Mouse (Mus musculus) C2C12 (cell line): Measurements from ENCODE around the gene Lrrc23. TPM values are rescaled to one million over a fixed set of nuclear protein-coding genes. Genes with fewer than 3 reads are reported as not detected.
A peak's percentile ranks its signal among the peaks of the same experiment; 100 is the strongest.
"Not testable (repeated sequence)": the region's sequence is repeated elsewhere in the genome, so short reads cannot be mapped to it uniquely, and the experiment has no call there.

Source experiments
- H3K27me3 ChIP-seq: one replicate; pipeline ENCODE4 v1.6.1; 2011; ENCODE audit not compliant: control insufficient read depth, insufficient read depth, insufficient read length
- H3K36me3 ChIP-seq: one replicate; pipeline ENCODE4 v1.6.1; 2011; ENCODE audit not compliant: control insufficient read depth, insufficient read depth
- H3K4me3 ChIP-seq: one replicate; pipeline ENCODE4 v1.5.1; 2011; ENCODE audit warnings: mild to moderate bottlenecking, control low read depth; ENCODE audit not compliant: poor library complexity, insufficient read depth, severe bottlenecking
- H3K79me2 ChIP-seq: one replicate; pipeline ENCODE4 v1.6.1; 2011; ENCODE audit not compliant: control insufficient read depth, insufficient read depth
- H3K79me3 ChIP-seq: one replicate; pipeline ENCODE4 v1.6.1; 2011; ENCODE audit warnings: low read depth, control low read depth
- H3ac ChIP-seq: one replicate; pipeline ENCODE3; 2011; ENCODE audit warnings: low read depth; ENCODE audit not compliant: control insufficient read depth, insufficient read length
- CEBPB ChIP-seq: IDR thresholded peaks from one replicate; pipeline ENCODE4 v1.6.1; 2011; ENCODE audit warnings: low read depth, mild to moderate bottlenecking, control low read depth, moderate library complexity
- CTCF ChIP-seq: IDR thresholded peaks from one replicate; pipeline ENCODE4 v1.5.1; 2011; ENCODE audit not compliant: control insufficient read depth, insufficient read depth, insufficient read length
- FOSL1 ChIP-seq: IDR thresholded peaks from one replicate; pipeline ENCODE4 v1.8.0; 2011; ENCODE audit warnings: mild to moderate bottlenecking, low read length; ENCODE audit not compliant: poor library complexity, insufficient read depth, severe bottlenecking
- MAX ChIP-seq: IDR thresholded peaks from one replicate; pipeline ENCODE4 v1.6.1; 2011; ENCODE audit warnings: mild to moderate bottlenecking, control low read depth
- MYOD1 ChIP-seq: IDR thresholded peaks from one replicate; pipeline ENCODE4 v1.6.1; 2011; ENCODE audit warnings: low read depth; ENCODE audit not compliant: control insufficient read depth, insufficient read length
- MYOG ChIP-seq: IDR thresholded peaks from one replicate; pipeline ENCODE4 v1.6.1; 2011; ENCODE audit not compliant: control insufficient read depth, insufficient read length; ENCODE audit errors: extremely low read depth
- USF1 ChIP-seq: IDR thresholded peaks from one replicate; pipeline ENCODE4 v1.6.1; 2011; ENCODE audit warnings: low read depth, mild to moderate bottlenecking, control low read depth, moderate library complexity
- polyA plus RNA-seq: library from polyadenylated mRNA; unstranded; fragments of >200 nt; fragmentation: generic; extraction: Trizol; gene quantifications from one replicate; pipeline ENCODE4 v1.2.1, GENCODE M21; 2012; ENCODE audit warnings: missing spikeins

The Lrrc23 gene
- polyA plus RNA-seq, 1 experiment: 0.13 TPM

DNA sequence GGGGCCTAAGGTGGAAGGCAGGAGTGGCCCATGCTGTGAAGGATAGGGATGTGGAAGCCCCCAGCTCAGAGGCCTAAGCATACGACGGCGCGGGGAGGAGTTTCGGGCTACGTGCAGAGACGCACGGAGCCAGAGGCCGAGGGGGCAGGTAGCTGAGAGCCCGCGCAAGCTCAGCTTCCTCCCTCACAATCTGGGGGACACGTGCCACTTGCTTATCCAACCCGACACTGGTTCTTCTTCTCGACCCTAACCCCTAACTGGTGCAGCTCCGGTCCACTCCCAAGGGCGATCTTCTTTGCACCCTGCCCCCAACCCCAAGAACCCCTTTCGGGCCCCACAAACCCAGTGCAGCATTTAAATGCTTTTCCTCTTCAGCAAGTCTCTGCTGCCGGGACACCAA is 34.0 kb upstream of the Lrrc23 start:
- Histone ChIP-seq H3K79me3 (peaks cover 31% of the 10 kb centered on the region), H3ac (peak overlapping the region; percentile 86), H3K27me3 (no peaks in the 10 kb centered on the region), H3K79me2 (peaks cover 38% of the 10 kb centered on the region), H3K36me3 (peaks cover 64% of the 10 kb centered on the region), H3K4me3 (peak overlapping the region; percentile 94)
- no peak for TF ChIP-seq CTCF
- no peak for TF ChIP-seq CEBPB
- TF ChIP-seq USF1: peak; percentile 28
- TF ChIP-seq MAX: peak; percentile 17
- no peak for TF ChIP-seq FOSL1
- TF ChIP-seq MYOG: no peak
- TF ChIP-seq MYOD1: no peak

DNA sequence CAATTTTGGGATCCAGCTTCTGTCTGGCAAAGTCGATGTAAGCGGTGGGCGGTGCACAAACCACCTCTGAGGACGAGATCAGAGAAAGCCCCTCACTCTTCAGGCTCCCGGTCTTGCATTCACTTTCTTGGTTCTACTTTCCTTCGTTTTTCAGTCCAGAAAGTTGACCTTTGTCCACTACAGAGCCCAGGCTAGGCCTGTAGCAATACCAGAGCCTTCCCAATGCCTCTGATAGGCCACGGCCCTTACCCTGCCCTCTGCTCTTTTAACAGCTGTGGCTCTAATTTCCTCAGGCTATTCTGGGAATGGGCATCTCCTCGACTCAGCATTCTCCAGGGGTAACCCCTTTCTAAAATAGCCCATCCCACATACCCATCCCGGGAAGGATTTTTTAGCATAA is 33.3 kb upstream of the Lrrc23 start:
- Histone ChIP-seq H3K79me2 (peaks cover 38% of the 10 kb centered on the region), H3K36me3 (peaks cover 58% of the 10 kb centered on the region), H3K79me3 (peaks cover 31% of the 10 kb centered on the region), H3K27me3 (no peaks in the 10 kb centered on the region), H3ac (peak overlapping the region; percentile 86), H3K4me3 (peak overlapping the region; percentile 94)
- TF ChIP-seq FOSL1 (no peak), USF1 (no peak), MYOG (no peak), MYOD1 (no peak)

DNA sequence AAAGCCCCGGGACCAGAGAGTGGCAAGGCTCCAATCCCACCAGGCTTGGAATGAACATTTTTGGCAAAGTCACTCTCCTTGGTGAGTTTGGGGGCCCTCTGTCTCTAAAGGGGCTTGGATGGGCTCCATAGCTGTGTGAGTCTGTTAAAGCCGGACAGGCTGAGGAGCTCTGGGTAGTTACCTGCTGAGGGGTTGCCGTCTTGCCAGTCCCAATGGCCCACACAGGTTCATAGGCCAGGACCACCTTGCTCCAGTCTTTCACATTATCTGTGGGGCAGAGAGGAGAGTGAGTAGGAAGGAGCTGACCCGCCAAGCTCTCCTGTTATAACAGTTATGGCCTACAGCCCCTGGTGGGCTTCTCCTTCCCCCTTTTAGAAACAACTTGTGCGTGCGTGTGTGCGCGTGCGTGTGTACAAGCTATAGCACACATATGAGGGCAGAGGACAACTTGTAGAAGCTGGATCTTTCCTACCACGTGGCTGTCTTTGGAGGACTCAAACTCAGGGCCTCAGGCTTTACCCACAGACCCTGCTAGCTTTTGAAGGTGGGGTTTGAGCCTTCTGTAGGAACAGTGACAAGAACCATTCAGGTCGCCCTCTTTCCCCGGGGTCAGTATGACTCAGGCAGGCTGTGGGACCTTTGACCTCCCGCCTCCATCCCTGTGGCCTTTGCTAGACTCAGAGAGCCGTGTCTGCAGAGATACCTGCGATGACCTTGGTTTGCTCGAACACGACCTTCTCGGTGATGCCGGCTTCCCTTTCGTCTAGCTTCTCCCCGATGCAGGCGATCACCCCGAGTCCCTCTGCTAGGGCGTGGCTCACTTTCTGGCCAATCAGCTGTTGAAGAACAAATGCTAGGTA is 32.4 kb upstream of the Lrrc23 start:
- H3ac ChIP-seq: no peak overlapping the region
- peaks cover 38% of the 10 kb centered on the region for H3K79me2 ChIP-seq
- H3K79me3 ChIP-seq: peaks cover 31% of the 10 kb centered on the region
- H3K27me3 ChIP-seq: no peaks in the 10 kb centered on the region
- H3K4me3 ChIP-seq: peak overlapping the region; percentile 94
- peaks cover 48% of the 10 kb centered on the region for H3K36me3 ChIP-seq
- TF ChIP-seq MYOG: no peak
- TF ChIP-seq FOSL1: no peak
- TF ChIP-seq MAX: no peak
- TF ChIP-seq CEBPB: no peak
- no peak for TF ChIP-seq CTCF
- TF ChIP-seq MYOD1: no peak
- TF ChIP-seq USF1: no peak

DNA sequence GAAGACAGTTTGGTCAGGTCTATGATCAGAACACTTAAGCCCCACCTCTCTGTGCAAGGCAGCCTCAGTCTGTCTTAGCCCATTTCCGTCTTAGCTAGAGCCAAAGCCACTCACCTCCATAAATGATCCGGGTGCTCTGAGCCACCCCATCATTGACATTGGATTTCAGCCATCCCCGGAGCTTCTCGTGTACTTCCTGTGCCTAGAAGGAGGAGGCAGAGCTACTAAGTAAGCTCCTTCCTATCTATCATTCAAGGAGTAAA is 31.8 kb upstream of the Lrrc23 start:
- no peak overlapping the region for H3K4me3 ChIP-seq
- peaks cover 46% of the 10 kb centered on the region for H3K36me3 ChIP-seq
- H3K79me2 ChIP-seq: peaks cover 38% of the 10 kb centered on the region
- TF ChIP-seq MYOD1 (no peak), CTCF (no peak), MYOG (no peak), CEBPB (no peak), MAX (no peak), FOSL1 (no peak), USF1 (no peak)
- H3ac ChIP-seq: no peak overlapping the region
- peaks cover 31% of the 10 kb centered on the region for H3K79me3 ChIP-seq
- H3K27me3 ChIP-seq: no peaks in the 10 kb centered on the region

DNA sequence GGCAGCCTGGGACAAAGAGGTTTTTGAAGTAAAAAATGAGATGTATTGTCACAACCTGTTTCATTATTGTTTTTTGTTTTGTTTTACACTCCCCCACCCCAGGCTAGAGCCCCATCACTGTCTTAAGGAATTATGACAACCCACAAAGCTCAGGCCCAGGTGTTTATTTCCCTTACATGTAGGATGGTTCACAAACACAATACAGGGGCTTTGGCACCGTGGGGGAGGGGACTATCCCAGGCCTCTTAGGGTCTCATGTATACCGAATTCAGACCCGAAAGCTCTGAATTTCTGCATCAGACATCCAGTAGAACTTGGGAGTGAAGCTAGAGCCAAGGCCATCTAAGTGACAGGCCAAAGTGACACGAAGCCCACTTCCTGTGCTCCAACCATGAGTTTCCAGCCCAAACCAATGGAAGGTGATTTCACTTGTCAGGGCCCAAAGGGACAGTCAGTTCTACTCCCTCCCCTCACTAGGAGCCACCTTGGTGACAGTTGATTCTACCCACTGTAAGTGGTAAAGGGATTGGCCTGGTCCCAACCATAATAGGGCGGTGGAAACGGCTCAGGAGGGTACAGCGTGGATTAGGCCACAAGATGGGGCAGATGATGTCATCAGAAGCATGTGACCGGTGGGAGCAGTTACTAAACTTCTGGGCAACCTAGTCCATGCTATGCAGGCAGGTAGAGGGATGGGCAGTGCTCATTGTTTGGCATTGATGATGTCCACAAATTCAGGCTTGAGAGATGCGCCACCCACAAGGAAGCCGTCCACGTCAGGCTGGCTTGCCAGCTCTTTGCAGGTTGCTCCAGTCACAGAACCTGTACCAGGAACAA is 31.3 kb upstream of the Lrrc23 start:
- Histone ChIP-seq H3K36me3 (peaks cover 42% of the 10 kb centered on the region), H3K79me2 (peaks cover 38% of the 10 kb centered on the region), H3K79me3 (peaks cover 31% of the 10 kb centered on the region)
- H3ac ChIP-seq, H3K4me3 ChIP-seq, H3K27me3 ChIP-seq: not testable (repeated sequence)

DNA sequence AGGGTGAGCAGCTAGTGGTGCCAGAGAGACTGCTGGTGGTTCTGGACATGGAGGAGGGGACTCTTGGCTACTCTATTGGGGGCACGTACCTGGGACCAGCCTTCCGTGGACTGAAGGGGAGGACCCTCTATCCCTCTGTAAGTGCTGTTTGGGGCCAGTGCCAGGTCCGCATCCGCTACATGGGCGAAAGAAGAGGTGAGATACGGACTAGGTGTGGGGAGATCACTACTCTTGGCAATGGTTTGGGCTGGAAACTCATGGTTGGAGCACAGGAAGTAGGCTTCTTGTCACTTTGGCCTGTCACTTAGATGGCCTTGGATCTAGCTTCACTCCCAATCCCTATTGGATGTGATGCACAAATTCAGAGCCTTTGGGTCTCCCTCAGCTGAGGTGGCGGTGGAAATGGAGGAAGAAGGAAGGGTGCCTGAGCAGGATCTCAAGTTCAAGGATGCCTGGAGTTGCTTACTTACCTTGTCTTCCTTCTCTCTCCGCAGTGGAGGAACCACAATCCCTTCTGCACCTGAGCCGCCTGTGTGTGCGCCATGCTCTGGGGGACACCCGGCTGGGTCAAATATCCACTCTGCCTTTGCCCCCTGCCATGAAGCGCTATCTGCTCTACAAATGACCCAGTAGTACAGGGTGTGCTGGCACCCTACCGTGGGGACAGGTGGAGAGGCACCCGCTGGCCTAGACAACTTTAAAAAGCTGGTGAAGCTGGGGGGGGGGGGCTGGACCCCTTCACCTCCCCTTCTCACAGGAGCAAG is 30.4 kb upstream of the Lrrc23 start:
- peak overlapping the region; percentile 49 for H3K4me3 ChIP-seq
- TF ChIP-seq MAX (no peak), MYOD1 (no peak), MYOG (no peak), CTCF (no peak), CEBPB (no peak), FOSL1 (no peak), USF1 (no peak)
- peak overlapping the region; percentile 38 for H3ac ChIP-seq
- H3K79me2 ChIP-seq: peaks cover 38% of the 10 kb centered on the region
- H3K27me3 ChIP-seq: no peaks in the 10 kb centered on the region
- H3K79me3 ChIP-seq: peaks cover 31% of the 10 kb centered on the region
- peaks cover 34% of the 10 kb centered on the region for H3K36me3 ChIP-seq
